Comparison of ENCODE assay signal across 10 mouse cellular contexts in the genomic region with DNA sequence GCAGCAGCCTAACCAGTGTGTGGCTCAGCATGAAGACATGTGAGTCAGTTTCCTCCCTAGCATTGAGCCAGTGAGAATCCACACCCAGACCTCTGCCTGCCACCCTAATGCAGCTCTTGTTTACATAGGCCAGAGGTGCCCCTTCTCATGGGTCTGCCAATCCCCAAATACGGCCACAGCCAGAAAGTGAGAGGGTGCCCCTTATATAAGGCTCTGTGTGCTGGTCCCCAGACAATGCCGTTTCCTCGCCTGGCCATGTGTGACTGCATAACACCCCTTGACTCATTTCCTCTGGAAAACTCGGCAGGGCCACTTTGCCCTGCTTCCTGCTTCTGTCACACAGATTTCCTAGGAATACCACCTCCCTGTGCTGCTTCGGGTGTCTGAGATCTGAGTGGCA.
DNase-seq lines count a peak whose midpoint lies in the region; ATAC-seq lines count a peak whose summit lies in the region.
"Had no signal": no experiment of that assay in that cellular context is flagged by ENCODE, and none has a peak within 500 bp of the region (broad histone marks: within the 10 kb centered on the region; RNA-seq: fewer than 3 reads in every experiment).

No protein-coding gene starts in this region.

- peak; percentile 11 for DNase-seq in kidney, adult 18-20 months
- DNase-seq in kidney, adult 11 months: no peak
- peak; percentile 37 for DNase-seq in kidney, adult 9 months
- peak; percentile 27 for DNase-seq in lung, postnatal 14 days
- DNase-seq in urinary bladder, postnatal 25 days (ENCODE audit: low spot score): no peak
- DNase-seq: thymus, postnatal 14 days had no signal

- H3K4me2 ChIP-seq in embryonic facial prominence, embryonic 15.5 days (replicated peaks): no peak overlapping the region
- no peak overlapping the region for H3K4me2 ChIP-seq in neural tube, embryonic 15.5 days

- 42% methylated on average over 5 of the region's 5 CpGs for WGBS in embryonic facial prominence, embryonic 15.5 days
- WGBS in neural tube, embryonic 15.5 days: 68% methylated on average over 5 of the region's 5 CpGs

- no peaks in the 10 kb centered on the region for H3K27me3 ChIP-seq in embryonic facial prominence, embryonic 15.5 days
- no peaks in the 10 kb centered on the region for H3K27me3 ChIP-seq in neural tube, embryonic 15.5 days (replicated peaks)

- H3K9me3 ChIP-seq in embryonic facial prominence, embryonic 15.5 days (replicated peaks): no peaks in the 10 kb centered on the region
- H3K9me3 ChIP-seq in neural tube, embryonic 15.5 days (replicated peaks): no peaks in the 10 kb centered on the region

- H3K4me3 ChIP-seq in embryonic facial prominence, embryonic 15.5 days (replicated peaks): no peak overlapping the region
- no peak overlapping the region for H3K4me3 ChIP-seq in neural tube, embryonic 15.5 days (replicated peaks)

- H3K9ac ChIP-seq in embryonic facial prominence, embryonic 15.5 days: no peak overlapping the region
- no peak overlapping the region for H3K9ac ChIP-seq in neural tube, embryonic 15.5 days (replicated peaks)

- no peaks in the 10 kb centered on the region for H3K36me3 ChIP-seq in embryonic facial prominence, embryonic 15.5 days
- H3K36me3 ChIP-seq in neural tube, embryonic 15.5 days: no peaks in the 10 kb centered on the region

- no peak for ATAC-seq in embryonic facial prominence, embryonic 15.5 days (ENCODE audit: insufficient number of reproducible peaks, low FRiP score, low TSS enrichment, low read depth)
- no peak for ATAC-seq in megakaryocyte progenitor cell, adult 5-6 weeks (replicated peaks; ENCODE audit: poor library complexity)
- ATAC-seq in neural tube, embryonic 15.5 days (ENCODE audit: low FRiP score): no peak
- ATAC-seq: intestine, postnatal 0 days had no signal

- H3K27ac ChIP-seq in embryonic facial prominence, embryonic 15.5 days (replicated peaks): 0 out of 2 replicates have a peak overlapping the region, but pooled peaks have one; percentile 28
- H3K27ac ChIP-seq in neural tube, embryonic 15.5 days (replicated peaks): no peak overlapping the region

- peaks cover 26% of the 10 kb centered on the region for H3K4me1 ChIP-seq in embryonic facial prominence, embryonic 15.5 days
- peaks cover 12% of the 10 kb centered on the region; the same call in 1 of the 2 replicates for H3K4me1 ChIP-seq in neural tube, embryonic 15.5 days

Comparison
In these comparisons a context has a peak if more than half of its experiments do, and no peak if none do; other contexts are left out.
1. DNase-seq: peak in kidney, adult 18-20 months (single experiment), kidney, adult 9 months (single experiment) and lung, postnatal 14 days (single experiment); none in kidney, adult 11 months (single experiment) and urinary bladder, postnatal 25 days (single experiment).